Mouse (Mus musculus): ENCODE measurements at regions not wholly inside any gene's neighbourhood (a gene's known extent, or its start where the extent isn't known, plus 50 kb on each side); places are given as distances from the start of the nearest gene placed in this dataset.

GRCm38 (mm10) chr3:141279041-141279554 is 66.9 kb upstream of the Pdha2 start:
- DNase-seq (ENCODE audit: low read depth) = no peak
- TF ChIP-seq CTCF (IDR thresholded peaks at IDR 0.05; ENCODE audit: borderline replicate concordance, extremely low read depth, insufficient read depth, insufficient read length) (no peak), POLR2A (IDR thresholded peaks at IDR 0.05; ENCODE audit: borderline replicate concordance, extremely low read depth, insufficient read depth, insufficient read length, poor library complexity, severe bottlenecking) (no peak)

- DNase-seq (ENCODE audit: low read depth) = no peak
- TF ChIP-seq CTCF (IDR thresholded peaks at IDR 0.05; ENCODE audit: borderline replicate concordance, extremely low read depth, insufficient read depth, insufficient read length) = no peak
- TF ChIP-seq POLR2A (IDR thresholded peaks at IDR 0.05; ENCODE audit: borderline replicate concordance, extremely low read depth, insufficient read depth, insufficient read length, poor library complexity, severe bottlenecking) = no peak
These were observed 81.6 kb upstream of the Pdha2 start for GRCm38 (mm10) chr3:141293802-141294201.

- TF ChIP-seq CTCF (IDR thresholded peaks at IDR 0.05; ENCODE audit: borderline replicate concordance, extremely low read depth, insufficient read depth, insufficient read length) (no peak), POLR2A (IDR thresholded peaks at IDR 0.05; ENCODE audit: borderline replicate concordance, extremely low read depth, insufficient read depth, insufficient read length, poor library complexity, severe bottlenecking) (no peak)
- DNase-seq (ENCODE audit: low read depth) = no peak
These were observed 84.7 kb upstream of the Pdha2 start for GRCm38 (mm10) chr3:141296897-141297296.

- TF ChIP-seq POLR2A (IDR thresholded peaks at IDR 0.05; ENCODE audit: borderline replicate concordance, extremely low read depth, insufficient read depth, insufficient read length, poor library complexity, severe bottlenecking) (no peak), CTCF (IDR thresholded peaks at IDR 0.05; ENCODE audit: borderline replicate concordance, extremely low read depth, insufficient read depth, insufficient read length) (no peak)
- DNase-seq (ENCODE audit: low read depth) = no peak
These were observed 87.6 kb upstream of the Pdha2 start for GRCm38 (mm10) chr3:141299749-141300148.

- no peak for DNase-seq (ENCODE audit: low read depth)
- TF ChIP-seq CTCF (IDR thresholded peaks at IDR 0.05; ENCODE audit: borderline replicate concordance, extremely low read depth, insufficient read depth, insufficient read length) (no peak), POLR2A (IDR thresholded peaks at IDR 0.05; ENCODE audit: borderline replicate concordance, extremely low read depth, insufficient read depth, insufficient read length, poor library complexity, severe bottlenecking) (no peak)
These were observed 121.5 kb upstream of the Pdha2 start for GRCm38 (mm10) chr3:141333517-141334113.

GRCm38 (mm10) chr3:141338224-141338982 is 126.2 kb upstream of the Pdha2 start:
- TF ChIP-seq POLR2A (IDR thresholded peaks at IDR 0.05; ENCODE audit: borderline replicate concordance, extremely low read depth, insufficient read depth, insufficient read length, poor library complexity, severe bottlenecking) = no peak
- TF ChIP-seq CTCF (IDR thresholded peaks at IDR 0.05; ENCODE audit: borderline replicate concordance, extremely low read depth, insufficient read depth, insufficient read length) = no peak
- peak; percentile 66 for DNase-seq (ENCODE audit: low read depth)

- TF ChIP-seq CTCF (IDR thresholded peaks at IDR 0.05; ENCODE audit: borderline replicate concordance, extremely low read depth, insufficient read depth, insufficient read length) (no peak), POLR2A (IDR thresholded peaks at IDR 0.05; ENCODE audit: borderline replicate concordance, extremely low read depth, insufficient read depth, insufficient read length, poor library complexity, severe bottlenecking) (no peak)
- no peak for DNase-seq (ENCODE audit: low read depth)
These were observed 111.1 kb upstream of the Unc5c start for GRCm38 (mm10) chr3:141353961-141354360.

- no peak for DNase-seq (ENCODE audit: low read depth)
- TF ChIP-seq CTCF (IDR thresholded peaks at IDR 0.05; ENCODE audit: borderline replicate concordance, extremely low read depth, insufficient read depth, insufficient read length) (no peak), POLR2A (IDR thresholded peaks at IDR 0.05; ENCODE audit: borderline replicate concordance, extremely low read depth, insufficient read depth, insufficient read length, poor library complexity, severe bottlenecking) (no peak)
These were observed 72.0 kb upstream of the Unc5c start for GRCm38 (mm10) chr3:141393005-141393404.

GRCm38 (mm10) chr3:141398214-141398613 is 66.8 kb upstream of the Unc5c start:
- no peak for DNase-seq (ENCODE audit: low read depth)
- TF ChIP-seq POLR2A (IDR thresholded peaks at IDR 0.05; ENCODE audit: borderline replicate concordance, extremely low read depth, insufficient read depth, insufficient read length, poor library complexity, severe bottlenecking) (no peak), CTCF (IDR thresholded peaks at IDR 0.05; ENCODE audit: borderline replicate concordance, extremely low read depth, insufficient read depth, insufficient read length) (no peak)

Measured in brain, embryonic 14.5 days (tissue).